Mouse (Mus musculus): ENCODE measurements around the gene Ifitm7. TPM values are rescaled to one million over a fixed set of nuclear protein-coding genes. Genes with fewer than 3 reads are reported as not detected.
"Not testable (repeated sequence)": the region's sequence is repeated elsewhere in the genome, so short reads cannot be mapped to it uniquely, and the experiment has no call there.

Gene Ifitm7
- total and polyA plus RNA-seq, 2 experiments from 2014 or later, result 0.60 to 0.91 TPM

GRCm38 (mm10) chr16:13992518-13993248 lies 6.0 kb upstream of the Ifitm7 start:
- H3K4me3 ChIP-seq (ENCODE audit: low read depth, low read length), result no peak overlapping the region
- no peaks in the 10 kb centered on the region for H3K27me3 ChIP-seq (ENCODE audit: insufficient read depth, low read length)
- no peak for ATAC-seq (ENCODE audit: low FRiP score)
- no peaks in the 10 kb centered on the region for H3K36me3 ChIP-seq (ENCODE audit: insufficient read depth, low read length)
- no peaks in the 10 kb centered on the region for H3K9me3 ChIP-seq (ENCODE audit: low read length)
- no peak overlapping the region for H3K27ac ChIP-seq (ENCODE audit: low read depth, low read length)
- H3K4me2 ChIP-seq (ENCODE audit: low read depth, low read length, poor library complexity, severe bottlenecking), result no peak overlapping the region
- H3K4me1 ChIP-seq (ENCODE audit: insufficient read depth, low read length), result 0 out of 2 replicates have a peak, but pooled peaks cover 9% of the 10 kb centered on the region
- TF ChIP-seq CTCF (IDR thresholded peaks at IDR 0.05), result no peak
- DNase-seq (ENCODE audit: low spot score), result no peak
- WGBS, result 90% methylated on average over 11 of the region's 11 CpGs
- no peak overlapping the region for H3K9ac ChIP-seq (replicated peaks; ENCODE audit: low read length, poor library complexity, severe bottlenecking)

DNA sequence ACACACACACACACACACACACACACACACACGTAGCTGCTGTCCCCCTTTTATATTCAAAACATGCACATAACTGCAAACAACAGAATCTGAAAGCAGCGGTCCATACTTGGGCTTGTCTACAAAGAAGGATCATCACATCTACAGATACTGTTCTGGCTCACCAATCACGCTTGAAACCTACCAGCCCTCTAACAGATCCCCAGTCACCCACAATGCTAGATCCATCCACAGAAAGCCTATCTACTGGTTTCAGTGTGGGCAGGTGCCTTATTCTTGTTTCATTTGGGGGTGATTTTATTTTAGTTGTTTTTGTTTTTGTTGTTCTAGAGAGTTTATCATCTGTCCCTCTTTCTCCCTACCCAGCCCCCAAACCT lies 503 bp downstream of the Ifitm7 start:
- Histone ChIP-seq H3K4me3 (ENCODE audit: low read depth, low read length) (peak overlapping the region; percentile 81), H3K36me3 (ENCODE audit: insufficient read depth, low read length) (no peaks in the 10 kb centered on the region), H3K27ac (ENCODE audit: low read depth, low read length) (peak overlapping the region; percentile 93), H3K4me2 (ENCODE audit: low read depth, low read length, poor library complexity, severe bottlenecking) (peak overlapping the region; percentile 77), H3K27me3 (ENCODE audit: insufficient read depth, low read length) (no peaks in the 10 kb centered on the region), H3K4me1 (ENCODE audit: insufficient read depth, low read length) (0 out of 2 replicates have a peak, but pooled peaks cover 9% of the 10 kb centered on the region), H3K9me3 (ENCODE audit: low read length) (no peaks in the 10 kb centered on the region), H3K9ac (replicated peaks; ENCODE audit: low read length, poor library complexity, severe bottlenecking) (peak overlapping the region; percentile 80)
- 24% methylated on average over 3 of the region's 3 CpGs for WGBS
- peak; percentile 33 for DNase-seq (ENCODE audit: low spot score)
- peak; percentile 66 for ATAC-seq (ENCODE audit: low FRiP score)
- no peak for TF ChIP-seq CTCF (IDR thresholded peaks at IDR 0.05)

GRCm38 (mm10) chr16:13983161-13983560 lies 3.5 kb downstream of the Ifitm7 start:
- no peaks in the 10 kb centered on the region for H3K9me3 ChIP-seq (ENCODE audit: low read length)
- no peak for ATAC-seq (ENCODE audit: low FRiP score)
- H3K4me3 ChIP-seq (ENCODE audit: low read depth, low read length), result no peak overlapping the region
- no peaks in the 10 kb centered on the region for H3K4me1 ChIP-seq (ENCODE audit: insufficient read depth, low read length)
- no peak for DNase-seq (ENCODE audit: low spot score)
- H3K36me3 ChIP-seq (ENCODE audit: insufficient read depth, low read length), result no peaks in the 10 kb centered on the region
- no peak overlapping the region for H3K4me2 ChIP-seq (ENCODE audit: low read depth, low read length, poor library complexity, severe bottlenecking)
- H3K27ac ChIP-seq (ENCODE audit: low read depth, low read length), result no peak overlapping the region
- no peaks in the 10 kb centered on the region for H3K27me3 ChIP-seq (ENCODE audit: insufficient read depth, low read length)
- no peak for TF ChIP-seq CTCF (IDR thresholded peaks at IDR 0.05)
- no peak overlapping the region for H3K9ac ChIP-seq (replicated peaks; ENCODE audit: low read length, poor library complexity, severe bottlenecking)
- 81% methylated on average over 5 of the region's 5 CpGs for WGBS

- not testable (repeated sequence) for DNase-seq (ENCODE audit: low spot score); ATAC-seq (ENCODE audit: low FRiP score); H3K27me3 ChIP-seq (ENCODE audit: insufficient read depth, low read length); H3K9ac ChIP-seq (replicated peaks; ENCODE audit: low read length, poor library complexity, severe bottlenecking); H3K9me3 ChIP-seq (ENCODE audit: low read length); H3K4me3 ChIP-seq (ENCODE audit: low read depth, low read length); H3K4me2 ChIP-seq (ENCODE audit: low read depth, low read length, poor library complexity, severe bottlenecking); H3K27ac ChIP-seq (ENCODE audit: low read depth, low read length); H3K4me1 ChIP-seq (ENCODE audit: insufficient read depth, low read length); H3K36me3 ChIP-seq (ENCODE audit: insufficient read depth, low read length)
- WGBS, result 69% methylated on average over 3 of the region's 3 CpGs
These were observed 5.0 kb downstream of the Ifitm7 start for GRCm38 (mm10) chr16:13981726-13982125.

DNA sequence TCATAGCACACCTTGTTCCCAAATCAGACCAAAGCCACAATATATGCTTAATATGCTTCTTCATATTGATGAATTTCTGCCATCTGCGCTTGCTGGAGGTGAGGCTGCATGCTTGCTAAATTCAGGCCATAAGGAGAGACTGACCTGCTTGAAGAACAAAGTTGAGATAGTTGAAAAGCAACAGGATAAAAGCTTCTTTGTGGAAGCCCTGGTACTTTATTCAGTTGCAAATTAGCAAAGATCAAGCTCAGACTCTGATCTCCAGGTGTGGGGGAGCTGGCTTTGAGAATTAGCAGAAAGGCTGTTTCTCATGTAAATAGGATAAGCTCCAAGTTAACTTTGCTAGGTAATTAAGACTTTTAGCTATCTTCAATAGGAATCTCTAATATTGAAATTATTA lies 9.7 kb downstream of the Ifitm7 start:
- not testable (repeated sequence) for DNase-seq (ENCODE audit: low spot score); ATAC-seq (ENCODE audit: low FRiP score); H3K4me2 ChIP-seq (ENCODE audit: low read depth, low read length, poor library complexity, severe bottlenecking); H3K9me3 ChIP-seq (ENCODE audit: low read length); H3K4me1 ChIP-seq (ENCODE audit: insufficient read depth, low read length); H3K27me3 ChIP-seq (ENCODE audit: insufficient read depth, low read length); H3K27ac ChIP-seq (ENCODE audit: low read depth, low read length); H3K9ac ChIP-seq (replicated peaks; ENCODE audit: low read length, poor library complexity, severe bottlenecking); H3K4me3 ChIP-seq (ENCODE audit: low read depth, low read length); H3K36me3 ChIP-seq (ENCODE audit: insufficient read depth, low read length)
- WGBS, result 57% methylated on average over 1 of the region's 1 CpGs

- not testable (repeated sequence) for H3K9me3 ChIP-seq (ENCODE audit: low read length); H3K27me3 ChIP-seq (ENCODE audit: insufficient read depth, low read length); H3K4me1 ChIP-seq (ENCODE audit: insufficient read depth, low read length); H3K4me3 ChIP-seq (ENCODE audit: low read depth, low read length); H3K9ac ChIP-seq (replicated peaks; ENCODE audit: low read length, poor library complexity, severe bottlenecking); H3K4me2 ChIP-seq (ENCODE audit: low read depth, low read length, poor library complexity, severe bottlenecking); ATAC-seq (ENCODE audit: low FRiP score); H3K27ac ChIP-seq (ENCODE audit: low read depth, low read length); H3K36me3 ChIP-seq (ENCODE audit: insufficient read depth, low read length); DNase-seq (ENCODE audit: low spot score)
- 75% methylated on average over 4 of the region's 4 CpGs for WGBS
These were observed 10.3 kb downstream of the Ifitm7 start for GRCm38 (mm10) chr16:13976358-13976896.

All from midbrain, postnatal 0 days (tissue).